Mouse (Mus musculus) thymus, postnatal 4 days (tissue): ENCODE results near the gene Itga6.

ENCODE experiments used
- DNase-seq: peaks from one replicate; pipeline ENCODE4 v3.0.0; 2021

The Itga6 gene

DNA sequence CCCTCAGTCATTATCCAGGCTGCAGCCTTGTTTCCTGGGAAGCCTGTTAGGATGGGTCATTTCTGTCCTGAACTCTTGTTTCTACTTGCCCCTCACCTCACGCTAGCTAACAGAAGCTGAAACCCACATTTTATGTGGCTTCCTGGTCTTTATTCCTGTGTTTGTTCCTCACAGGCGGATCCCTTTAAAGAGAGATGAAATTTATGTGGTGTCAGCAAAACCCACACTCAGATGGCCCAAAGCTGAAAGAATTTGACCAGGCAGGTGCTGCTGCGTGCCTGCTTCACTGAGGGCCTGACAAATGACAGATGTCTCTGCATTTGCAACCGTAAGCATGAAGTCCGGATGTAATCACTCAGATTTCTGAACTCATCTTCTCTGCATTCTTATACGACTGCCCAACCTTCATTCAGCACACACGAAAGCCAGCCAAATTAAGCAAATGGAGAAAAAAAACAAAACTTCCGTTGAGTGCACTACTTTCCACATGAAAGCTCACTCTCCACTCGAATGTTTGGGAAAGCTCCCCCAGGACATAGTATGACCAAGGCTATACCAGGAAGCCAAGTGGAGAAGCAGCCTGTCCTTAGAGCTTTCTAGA is 10.5 kb upstream of the Itga6 start:
- peak; percentile 26 for DNase-seq

DNA sequence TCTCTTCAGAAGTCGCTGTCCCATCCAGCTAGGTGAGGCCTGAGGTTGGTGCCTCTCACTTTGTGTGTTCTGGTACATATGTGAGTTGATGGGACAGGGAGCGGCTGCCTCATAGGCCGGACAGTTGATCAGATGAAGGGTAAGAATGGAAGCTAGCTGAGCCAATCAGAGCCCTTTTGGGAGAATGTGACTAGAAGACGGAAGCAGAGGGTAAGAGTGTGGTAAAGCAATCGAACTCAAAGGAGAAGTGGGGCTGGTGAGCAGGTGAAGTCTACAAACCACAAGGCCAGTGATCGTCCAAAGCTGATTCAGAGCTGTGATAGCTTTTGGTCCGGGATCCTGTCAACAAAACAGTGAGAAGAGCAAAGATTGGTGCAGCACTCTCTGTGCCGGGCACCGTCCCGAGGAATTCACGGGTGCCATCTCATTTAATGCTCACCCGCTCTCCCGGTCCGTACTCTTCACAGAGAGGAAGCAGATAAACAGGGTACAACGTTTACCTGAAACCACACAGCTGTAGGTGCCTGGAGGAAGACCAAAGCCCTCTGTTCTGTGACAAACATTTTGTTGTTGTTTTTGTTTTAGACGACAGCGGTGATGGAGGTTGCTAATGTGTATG is 9.8 kb upstream of the Itga6 start:
- DNase-seq, result peak; percentile 42

DNA sequence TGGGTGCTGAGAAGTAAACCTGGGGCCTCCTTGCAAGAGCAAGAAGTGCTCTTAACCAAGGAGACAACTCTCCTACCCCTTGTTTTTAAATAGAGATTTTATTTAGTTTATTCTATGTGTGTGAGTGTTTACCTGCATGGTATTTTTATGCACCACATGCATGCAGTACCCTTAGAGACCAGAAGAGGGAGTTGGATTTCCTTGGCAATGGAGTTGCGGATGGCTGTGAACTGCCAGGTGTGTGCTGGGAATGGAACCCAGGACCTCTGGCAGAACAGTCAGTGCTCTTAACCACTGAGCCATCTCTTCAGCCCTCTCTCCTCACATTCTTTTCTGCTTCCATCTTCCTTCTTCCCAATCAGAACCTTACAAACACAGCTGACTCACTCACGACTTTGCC is 9.2 kb upstream of the Itga6 start:
- DNase-seq, result no peak

DNA sequence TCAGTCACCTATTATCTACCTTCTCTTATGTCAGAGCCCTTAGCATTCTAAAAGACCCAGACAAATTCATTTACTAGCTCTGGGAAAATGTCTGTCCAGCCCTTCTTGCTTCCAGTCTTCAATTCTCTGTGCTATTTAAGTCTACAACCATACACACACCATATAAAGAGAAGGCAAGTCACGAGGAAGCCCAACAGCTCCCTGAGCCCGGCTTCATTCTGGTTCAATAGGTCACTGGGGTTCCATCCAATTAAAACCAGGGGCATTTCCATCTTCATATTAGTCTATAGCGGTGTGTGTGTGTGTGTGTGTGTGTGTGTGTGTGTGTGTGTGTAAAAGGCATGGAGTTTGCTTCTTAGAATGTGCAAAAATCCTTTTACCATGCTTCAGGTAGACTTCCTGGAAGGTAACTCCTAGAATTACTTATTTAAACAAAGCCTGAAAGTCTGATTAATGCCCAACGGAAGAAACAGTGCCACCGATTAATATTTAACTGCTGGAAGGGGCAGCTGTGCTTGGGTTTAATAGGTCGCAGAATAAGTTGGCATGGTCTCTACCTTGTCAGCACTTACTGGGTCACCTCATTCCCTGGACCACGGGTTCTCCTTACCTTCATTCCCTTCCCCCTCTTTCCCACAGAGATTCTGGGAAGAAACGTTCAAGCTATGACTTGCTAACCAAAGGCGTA is 6.1 kb upstream of the Itga6 start:
- DNase-seq, result no peak

DNA sequence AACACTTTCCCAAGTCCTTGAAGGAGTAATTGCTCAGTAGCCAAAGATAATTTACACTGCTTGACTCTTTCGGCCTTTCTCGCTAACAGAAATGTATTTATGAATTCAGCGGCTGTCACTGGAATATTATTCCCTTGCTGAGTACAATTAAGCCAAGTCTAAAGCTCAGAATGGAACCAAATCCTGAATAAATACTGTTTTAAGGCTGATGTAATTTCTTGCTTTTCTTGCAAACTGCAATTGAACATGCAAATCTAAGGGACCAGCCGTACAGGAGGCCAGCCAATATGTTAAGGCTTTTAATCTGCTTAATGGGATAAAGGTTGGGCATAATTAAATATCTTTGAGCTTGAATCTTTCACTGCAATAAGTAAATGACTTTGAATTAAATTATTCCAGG is 2.9 kb upstream of the Itga6 start:
- DNase-seq, result no peak

DNA sequence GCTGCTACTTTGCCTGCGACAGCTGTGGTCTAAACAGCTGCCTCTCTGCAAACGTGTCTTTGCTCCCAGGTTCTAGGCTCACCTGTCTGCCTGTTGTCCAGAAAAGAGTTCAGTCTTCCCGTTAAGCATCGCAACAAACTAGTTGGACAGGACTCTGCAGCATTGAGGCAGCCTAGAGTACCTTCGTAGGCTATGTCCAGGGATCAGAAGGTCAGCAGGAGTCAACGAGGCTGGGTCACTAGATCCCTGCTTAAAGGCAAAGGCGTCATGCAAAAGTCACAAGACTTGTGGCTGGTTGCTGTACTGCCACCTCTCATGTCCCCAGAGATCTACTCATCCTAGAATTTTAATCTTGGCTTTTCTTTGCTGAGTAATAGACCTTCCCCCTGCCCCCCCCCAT is 2.0 kb upstream of the Itga6 start:
- DNase-seq, result no peak

DNA sequence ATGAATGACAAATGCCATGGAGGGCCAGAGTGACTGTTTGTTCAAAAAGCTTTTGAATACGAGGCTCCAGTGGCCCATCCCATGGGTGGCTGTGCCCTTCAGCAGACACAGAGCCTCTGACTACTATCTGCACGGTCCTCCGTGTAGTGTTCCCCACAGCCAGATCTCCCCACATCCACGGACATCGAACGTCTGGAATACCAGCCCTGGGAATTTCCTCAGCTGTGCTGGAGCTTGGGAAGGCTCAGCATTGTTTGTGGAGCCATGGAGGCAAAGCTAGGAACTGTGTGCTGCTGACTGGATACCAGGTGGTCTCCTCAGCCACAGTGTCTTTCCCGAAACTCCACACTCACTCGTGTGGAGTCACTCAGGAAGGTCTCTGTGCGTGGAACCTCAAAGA is 1.1 kb upstream of the Itga6 start:
- DNase-seq, result no peak

DNA sequence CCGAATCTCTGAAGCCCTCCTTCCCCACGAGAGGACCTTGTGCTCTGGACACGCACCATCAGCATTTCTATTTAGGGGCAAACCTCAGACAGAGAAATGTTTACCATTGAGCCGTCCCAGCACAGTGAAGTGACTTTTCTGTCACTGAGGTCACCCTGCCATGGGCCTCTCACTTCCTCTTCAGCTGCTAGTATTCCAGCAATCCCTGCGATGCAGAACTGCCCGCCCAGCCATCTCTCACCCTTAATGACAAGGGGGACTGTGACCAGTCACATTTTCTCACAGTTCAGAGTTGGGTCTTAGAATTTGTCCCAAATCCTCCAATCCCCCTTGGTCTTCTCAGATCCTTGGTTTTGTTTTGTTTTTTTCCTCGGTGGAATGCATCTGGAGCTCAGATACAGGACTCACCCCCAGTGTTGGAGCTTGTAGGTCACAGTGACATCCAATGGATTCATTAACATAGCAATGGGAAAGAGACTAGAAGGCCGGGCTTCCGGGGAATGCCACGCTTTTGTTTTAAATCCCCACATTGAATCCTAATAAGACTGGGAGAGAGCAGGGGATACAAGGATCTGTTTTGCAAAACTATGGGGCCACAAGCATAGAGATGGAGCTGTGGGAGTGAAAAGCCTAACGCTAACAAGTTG is 432 bp upstream of the Itga6 start:
- DNase-seq, result no peak

DNA sequence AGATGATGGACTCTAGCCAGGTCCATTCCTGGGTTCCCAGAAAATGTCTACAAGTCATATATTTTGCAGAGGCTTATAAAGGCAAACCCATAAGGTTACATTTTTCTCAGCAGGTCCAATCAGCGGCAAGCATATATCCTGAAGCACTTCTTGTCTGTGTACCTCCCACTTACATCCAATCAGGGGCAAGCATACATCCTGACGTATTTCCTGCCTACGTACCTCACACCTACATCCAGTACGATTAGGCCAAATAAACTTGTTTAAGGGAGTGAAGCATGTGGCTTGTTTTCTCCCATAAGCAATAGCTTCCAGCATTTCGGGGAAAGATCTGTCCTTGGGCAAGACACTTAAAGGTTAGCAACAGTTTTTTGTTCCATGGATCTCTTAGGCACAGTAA is 3.0 kb downstream of the Itga6 start:
- DNase-seq, result no peak

DNA sequence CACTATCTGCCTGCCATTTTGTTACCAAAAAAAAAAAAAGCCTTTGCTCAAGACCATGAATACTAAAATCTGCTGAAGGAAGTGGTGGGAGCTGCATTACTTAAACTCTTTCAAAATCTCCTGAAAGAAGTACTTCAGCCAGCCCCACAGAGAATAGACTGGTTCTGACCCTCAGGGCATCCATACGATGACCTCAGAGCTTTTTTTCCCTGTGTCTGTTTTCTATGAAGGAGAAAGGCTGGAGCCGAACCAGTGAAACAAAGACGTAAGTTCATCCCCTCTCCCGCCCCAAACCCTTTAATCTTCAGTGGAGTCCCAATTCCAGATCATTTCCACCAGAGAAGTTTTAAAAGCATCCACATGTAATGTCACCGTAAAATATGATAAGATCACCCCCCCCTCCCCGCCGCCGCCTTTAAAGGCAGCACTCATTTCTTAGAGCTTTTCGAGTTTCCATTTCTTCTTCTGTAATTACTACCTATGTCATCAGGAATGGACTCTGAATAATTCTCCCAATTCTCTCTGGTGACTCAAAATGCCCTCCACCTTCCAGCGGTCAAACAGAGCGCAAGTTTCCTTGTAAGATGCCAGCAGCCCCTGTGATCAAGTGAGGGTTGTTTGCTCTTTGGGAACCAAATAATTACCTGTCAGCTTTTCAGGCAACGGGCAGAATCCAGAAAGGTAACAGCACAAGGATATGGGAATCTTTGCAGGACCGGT is 4.1 kb downstream of the Itga6 start:
- DNase-seq, result no peak

DNA sequence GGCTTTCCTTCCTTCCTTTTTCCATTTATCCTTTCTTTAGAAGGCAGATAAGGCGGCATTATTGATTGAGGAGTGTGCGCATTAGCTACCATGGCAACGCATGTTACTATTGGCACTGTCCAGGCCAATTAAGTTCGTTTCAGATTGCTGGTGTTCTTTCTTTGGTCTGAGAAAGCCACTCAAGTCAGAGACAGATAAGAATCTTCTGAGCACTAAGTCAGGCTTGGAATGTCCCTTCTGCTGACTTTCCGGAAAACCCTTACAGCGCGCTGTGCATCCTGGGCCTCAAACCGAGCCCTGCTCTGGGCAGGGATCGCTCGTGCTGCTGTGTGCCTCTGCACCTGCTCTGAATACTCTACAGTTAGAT is 4.7 kb downstream of the Itga6 start:
- no peak for DNase-seq

DNA sequence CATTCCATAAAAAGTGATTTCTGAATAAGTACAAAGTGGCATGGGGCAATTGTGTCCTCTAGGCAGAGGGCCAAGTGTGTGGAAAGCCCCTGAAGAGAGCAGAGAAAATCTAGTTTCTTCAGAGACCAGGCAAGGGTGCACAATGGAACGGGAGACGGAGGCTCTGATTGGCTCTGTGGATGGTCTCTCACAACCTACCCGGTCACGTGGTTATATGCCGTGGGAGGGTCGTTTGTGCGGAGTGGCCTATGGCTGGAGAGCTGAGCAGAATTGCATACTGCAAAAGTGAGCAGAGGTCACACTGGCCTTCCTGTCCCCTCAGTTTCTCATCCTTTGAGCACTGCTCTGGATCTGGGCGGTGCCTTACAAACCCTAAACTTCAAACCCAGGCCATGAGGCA is 5.9 kb downstream of the Itga6 start:
- peak; percentile 25 for DNase-seq

DNA sequence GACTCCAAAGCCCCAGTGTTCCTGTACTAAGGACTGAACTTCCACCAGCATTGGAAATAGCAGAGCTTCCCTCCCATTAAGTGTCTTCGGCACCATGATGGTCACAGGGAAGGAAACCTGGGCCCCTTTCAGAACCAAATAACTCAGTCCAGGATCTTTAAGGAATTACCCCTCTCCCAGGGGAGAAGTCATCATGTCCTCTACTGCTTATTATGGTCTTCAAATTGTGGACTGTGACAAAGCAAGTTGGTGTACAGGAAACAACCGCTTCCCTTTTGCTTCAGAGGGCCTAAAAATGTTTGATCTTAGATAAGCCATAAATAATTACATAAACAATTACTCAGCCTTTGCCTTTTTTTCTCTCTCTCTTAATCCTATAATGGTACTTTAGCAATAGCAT is 6.4 kb downstream of the Itga6 start:
- no peak for DNase-seq

DNA sequence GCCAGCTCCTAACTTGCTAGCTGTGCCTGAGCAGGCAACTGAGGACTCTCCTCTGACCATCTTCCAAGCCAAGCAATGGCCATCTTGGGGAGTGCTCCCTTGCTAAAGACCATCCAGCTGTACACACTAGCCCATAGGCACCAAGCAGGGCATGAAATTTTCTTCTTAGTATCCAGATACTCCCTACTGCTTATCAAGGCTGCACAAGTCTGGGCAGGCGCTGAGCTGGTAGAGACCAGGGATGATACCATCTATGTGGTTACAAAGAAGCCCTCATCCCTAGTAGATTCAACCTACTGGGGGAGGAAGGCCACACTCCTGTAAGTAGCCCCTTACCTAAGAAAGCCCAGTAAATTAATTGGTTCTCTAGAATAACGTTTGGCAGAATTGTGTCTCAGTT is 7.0 kb downstream of the Itga6 start:
- no peak for DNase-seq

DNA sequence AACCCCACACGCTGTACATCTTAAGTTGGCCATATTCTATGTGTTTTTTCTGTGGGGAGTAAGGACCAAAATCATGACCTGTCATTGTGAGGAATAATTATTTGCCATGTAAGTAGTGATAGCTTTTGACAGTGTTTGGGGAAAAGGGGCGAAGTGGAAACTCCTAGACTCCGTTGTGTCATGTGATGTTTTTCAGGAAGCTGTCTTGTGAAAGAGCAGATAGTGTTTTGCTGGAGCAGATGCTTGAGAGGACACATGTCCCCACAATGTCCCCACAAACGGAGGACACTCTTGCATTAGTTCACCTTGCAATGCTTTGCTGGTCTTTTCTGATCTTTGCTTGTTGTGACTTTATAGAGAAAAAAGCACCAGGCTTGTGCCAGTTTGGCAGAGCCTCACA is 7.7 kb downstream of the Itga6 start:
- DNase-seq, result no peak

DNA sequence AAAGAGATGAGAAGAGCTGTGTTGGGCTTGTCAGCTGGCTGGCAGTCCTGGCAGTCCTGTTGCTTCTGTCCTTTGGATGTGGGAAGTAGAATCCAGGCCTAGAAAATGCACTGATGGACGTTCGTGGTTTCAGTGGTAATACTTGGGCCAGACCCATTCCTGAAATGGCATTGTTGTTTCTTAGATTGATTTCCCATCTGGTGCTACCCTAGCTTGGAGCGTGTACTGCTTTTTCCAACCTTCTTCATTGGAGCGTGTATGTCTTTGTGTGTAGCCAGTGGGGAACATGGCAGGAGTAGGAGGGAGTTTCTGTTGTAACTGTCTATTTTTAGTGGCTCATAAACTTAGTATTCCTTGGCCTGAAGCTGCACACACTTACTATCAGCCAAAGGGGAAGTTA is 10.3 kb downstream of the Itga6 start:
- DNase-seq, result no peak

DNA sequence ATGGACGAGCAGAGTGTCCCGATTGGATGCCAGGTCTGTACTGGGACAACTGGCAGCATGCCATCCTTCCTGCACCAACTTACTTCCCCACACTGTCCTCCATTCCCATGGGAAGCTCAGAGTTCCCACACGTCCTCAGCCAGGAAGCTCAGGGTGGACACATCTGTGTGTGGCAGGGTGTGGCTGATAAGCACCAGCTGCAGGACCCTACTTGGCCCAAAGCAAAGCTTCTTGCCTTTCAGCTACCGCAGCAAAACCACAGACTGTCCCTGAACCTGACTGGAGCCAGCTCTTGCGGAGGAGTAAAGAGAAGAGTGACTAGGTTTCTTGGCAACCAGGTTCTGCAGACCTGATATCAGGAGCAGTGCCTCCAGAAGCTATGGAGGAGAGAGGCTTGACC is 11.7 kb downstream of the Itga6 start:
- DNase-seq, result no peak

DNA sequence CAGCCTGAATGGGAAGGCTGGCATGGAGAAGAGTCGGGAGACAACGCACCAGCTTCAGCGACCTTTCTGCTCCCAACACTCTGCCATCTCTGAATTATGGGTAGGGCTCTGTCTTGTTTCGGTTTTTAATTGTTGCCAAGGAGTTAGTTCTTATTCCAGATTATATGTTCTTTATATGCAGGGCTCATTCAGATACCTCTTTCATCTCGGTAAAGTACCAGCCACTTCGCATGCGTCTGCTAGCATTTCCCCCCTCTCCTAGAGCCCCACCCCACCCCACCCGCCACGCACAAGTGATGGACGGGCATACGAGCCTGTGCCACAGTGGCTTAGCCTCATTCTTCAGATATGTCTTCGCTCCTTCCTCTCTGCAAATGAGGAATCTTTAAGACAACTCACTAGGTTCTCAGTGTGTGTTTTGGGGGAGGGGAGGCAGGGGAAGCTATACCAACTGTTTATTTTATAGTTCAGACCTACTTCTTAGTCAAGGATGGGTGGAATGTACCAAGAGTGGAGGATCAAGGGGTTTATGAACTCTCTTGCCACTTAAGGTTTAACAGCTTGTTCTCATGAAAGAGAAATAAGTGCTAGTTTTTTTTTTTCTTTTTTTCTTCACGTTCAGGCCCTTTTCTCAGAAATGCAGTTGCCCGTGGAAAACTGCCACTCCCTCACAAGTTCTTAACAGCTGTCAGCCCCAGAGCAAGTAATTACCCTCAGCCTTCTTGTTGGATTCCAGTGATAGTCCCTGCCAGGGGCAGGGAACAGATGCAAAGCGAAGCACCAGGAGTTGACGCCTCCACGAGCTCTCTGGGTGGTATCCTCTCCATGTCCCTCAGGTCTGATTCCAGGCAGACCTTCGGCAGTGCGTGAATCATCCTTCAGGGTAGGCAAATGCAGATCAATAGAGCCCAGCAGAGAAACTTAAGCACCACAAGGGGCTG is 13.4 kb downstream of the Itga6 start:
- DNase-seq, result peak; percentile 19

DNA sequence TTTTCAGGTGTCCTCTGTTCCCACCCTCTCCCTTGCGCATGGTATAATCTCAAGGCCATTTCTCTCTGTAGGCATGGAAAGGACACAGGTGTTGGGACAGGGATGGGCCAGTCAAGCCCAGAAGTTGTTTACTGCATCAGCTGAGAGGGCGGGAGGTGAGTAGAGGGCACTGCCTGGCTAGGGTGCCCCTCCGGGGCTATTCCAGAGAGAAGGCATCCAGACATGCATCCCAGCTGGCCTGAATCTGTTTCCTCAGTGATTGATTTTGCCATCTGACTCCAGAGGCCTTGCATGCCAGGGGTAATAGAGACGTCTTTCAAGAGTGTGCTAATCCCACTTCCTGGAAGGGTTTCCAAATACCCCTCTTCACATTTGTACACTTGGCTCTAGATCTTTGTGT is 14.7 kb downstream of the Itga6 start:
- no peak for DNase-seq

DNA sequence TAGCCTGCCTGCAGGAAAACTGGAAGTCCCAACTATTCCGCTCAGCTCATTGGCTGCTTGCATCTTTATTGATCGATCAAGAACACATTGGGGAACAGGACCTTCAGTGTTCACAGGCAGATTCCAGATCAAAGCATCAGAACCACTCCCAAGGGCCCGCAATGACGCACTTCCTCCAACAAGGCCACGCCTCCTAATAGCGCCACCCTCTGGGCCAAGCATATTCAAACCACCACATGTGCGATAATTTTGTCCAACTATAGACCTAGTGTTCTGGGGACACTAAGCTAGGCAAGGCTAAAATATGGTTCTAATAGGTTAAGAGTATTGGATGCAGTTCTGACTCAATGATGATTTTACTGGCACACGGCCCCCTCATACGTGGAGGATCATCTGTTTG is 15.7 kb downstream of the Itga6 start:
- no peak for DNase-seq

DNA sequence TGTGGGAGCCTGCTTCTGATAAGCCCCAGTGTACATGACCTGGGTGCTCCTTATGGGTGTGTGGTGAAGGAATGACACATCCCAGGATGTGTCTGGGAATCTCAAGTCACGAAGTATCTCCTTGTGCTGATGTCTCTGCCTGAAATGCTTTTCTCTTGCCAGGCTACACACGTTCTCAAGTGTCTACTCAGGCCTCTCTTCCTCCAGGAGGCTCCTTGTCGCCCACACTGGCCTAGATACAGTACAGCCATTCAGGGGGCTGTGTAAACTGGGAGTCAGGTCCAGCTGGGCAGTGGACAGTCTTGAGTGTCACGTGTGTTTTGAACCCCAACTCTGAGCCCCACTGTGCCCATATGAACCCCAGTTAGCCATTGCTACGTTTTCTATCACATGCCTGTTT is 19.1 kb downstream of the Itga6 start:
- DNase-seq, result no peak

DNA sequence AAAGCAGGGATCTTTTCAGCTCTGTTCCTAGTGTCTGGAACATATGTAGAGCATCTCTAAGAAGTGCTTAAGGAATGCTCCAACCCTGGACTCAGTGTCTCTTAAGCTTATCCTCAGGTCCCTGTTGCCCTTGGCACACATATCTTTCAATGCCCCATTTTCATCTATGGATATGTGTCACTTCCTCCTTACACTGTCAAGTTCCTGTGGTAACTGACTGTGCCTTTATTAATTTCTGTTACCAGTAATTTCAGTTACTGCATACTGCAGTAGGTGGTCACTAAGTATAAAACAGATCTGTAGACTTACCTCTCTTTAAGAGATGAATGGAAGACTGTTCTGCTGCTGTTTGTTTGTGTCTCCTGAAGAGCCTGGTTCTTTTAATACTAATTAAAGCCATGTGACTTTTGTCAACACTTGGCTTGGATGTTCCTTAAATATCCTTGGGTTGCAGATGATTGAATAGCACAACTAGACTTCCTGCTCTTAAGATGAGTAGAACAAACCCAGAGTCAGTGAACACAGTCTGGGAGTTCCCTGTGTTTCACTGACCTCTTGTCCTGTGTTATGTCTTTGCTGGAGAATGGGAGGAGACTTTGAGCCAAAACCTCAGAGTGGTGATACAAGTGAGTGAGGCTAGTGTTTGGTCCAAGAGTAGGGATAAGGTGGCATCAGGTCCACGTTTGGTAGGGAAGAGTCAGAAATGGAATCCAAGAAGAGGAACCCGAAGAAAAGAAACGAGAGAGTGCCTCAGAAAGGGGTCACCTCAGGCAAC is 19.7 kb downstream of the Itga6 start:
- no peak for DNase-seq
